Comparison of ENCODE assay signal across 22 mouse cellular contexts in the genomic region with DNA sequence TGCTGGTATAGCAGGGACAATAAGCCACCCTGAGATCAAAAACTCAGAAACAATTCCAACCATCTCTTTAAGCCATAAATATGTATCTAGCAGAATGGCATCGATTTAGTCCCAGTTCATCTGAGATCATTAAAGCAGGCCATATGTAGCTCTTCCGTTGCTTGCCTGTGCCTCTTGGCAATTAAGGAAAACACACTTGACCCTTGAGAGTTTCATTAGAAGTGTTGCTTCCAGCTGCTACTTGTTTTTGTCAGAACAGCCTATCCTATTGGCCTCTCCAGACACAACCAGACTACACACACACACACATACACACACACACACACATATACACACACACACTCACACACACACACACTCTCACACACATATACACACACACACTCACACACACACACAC.
DNase-seq lines count a peak whose midpoint lies in the region; ATAC-seq and TF ChIP-seq lines count a peak whose summit lies in the region.
"Had no signal": no experiment of that assay in that cellular context is flagged by ENCODE, and none has a peak within 500 bp of the region (broad histone marks: within the 10 kb centered on the region; RNA-seq: fewer than 3 reads in every experiment).

No protein-coding gene starts in this region.

- no peak overlapping the region for H3K27ac ChIP-seq in embryonic facial prominence, embryonic 14.5 days (replicated peaks; ENCODE audit: low read depth, low read length)
- no peak overlapping the region for H3K27ac ChIP-seq in embryonic facial prominence, embryonic 10.5 days (replicated peaks)
- no peak overlapping the region for H3K27ac ChIP-seq in kidney, postnatal 0 days
- H3K27ac ChIP-seq in lung, embryonic 16.5 days (ENCODE audit: low read length): no peak overlapping the region; the same call in 1 of the 2 replicates
- no peak overlapping the region for H3K27ac ChIP-seq in lung, postnatal 0 days (ENCODE audit: low read length)

- 0 out of 2 replicates have a peak, but pooled peaks have one; percentile 75 for ATAC-seq in embryonic facial prominence, embryonic 14.5 days (ENCODE audit: low read depth)
- ATAC-seq in kidney, postnatal 0 days (replicated peaks; ENCODE audit: low FRiP score, low read depth): no peak
- ATAC-seq in lung, embryonic 16.5 days (ENCODE audit: low read depth): peak; percentile 63
- ATAC-seq in lung, postnatal 0 days: peak; percentile 58
- ATAC-seq: activated CD4-positive, CD25-positive, alpha-beta regulatory T cell, adult 4 months; CD4-positive, CD25-positive, alpha-beta regulatory T cell, adult 4 months; Patski had no signal

- TF ChIP-seq EP300 in lung, postnatal 0 days (IDR thresholded peaks at IDR 0.05): no peak

- no peaks in the 10 kb centered on the region for H3K9me3 ChIP-seq in embryonic facial prominence, embryonic 14.5 days (ENCODE audit: control insufficient read depth, low read length)
- H3K9me3 ChIP-seq in embryonic facial prominence, embryonic 10.5 days: no peaks in the 10 kb centered on the region
- no peaks in the 10 kb centered on the region for H3K9me3 ChIP-seq in kidney, postnatal 0 days (replicated peaks; ENCODE audit: low read length)
- H3K9me3 ChIP-seq in lung, embryonic 16.5 days (ENCODE audit: control insufficient read depth, low read length): no peaks in the 10 kb centered on the region
- H3K9me3 ChIP-seq in lung, postnatal 0 days (ENCODE audit: low read length): no peaks in the 10 kb centered on the region
- H3K9me3 ChIP-seq: G1E had no signal

- no peak for TF ChIP-seq CTCF in kidney, postnatal 0 days (IDR thresholded peaks at IDR 0.05; ENCODE audit: low read depth)
- TF ChIP-seq CTCF in lung, postnatal 0 days (IDR thresholded peaks at IDR 0.05): no peak

- DNase-seq in embryonic facial prominence, embryonic 14.5 days (ENCODE audit: low spot score): no peak
- no peak for DNase-seq in embryonic facial prominence, embryonic 10.5 days (ENCODE audit: low spot score)
- DNase-seq in kidney, postnatal 0 days (ENCODE audit: low spot score): peak; percentile 28
- no peak for DNase-seq in kidney, postnatal 4 days
- no peak for DNase-seq in lung, postnatal 10 days
- DNase-seq in lung, postnatal 0 days (ENCODE audit: low spot score): peak; percentile 40
- no peak for DNase-seq in lung, postnatal 25 days (ENCODE audit: low spot score)
- DNase-seq: adrenal gland, adult 2 months; adrenal gland, adult 8-10 months; adrenal gland, postnatal 10 days; adrenal gland, postnatal 14 days; adrenal gland, postnatal 25 days; adrenal gland, postnatal 36 days; B cell, adult 2 months; cerebellum, adult 11 months; cerebellum, adult 11-12 months had no signal

- 48% methylated on average over 2 of the region's 2 CpGs for WGBS in embryonic facial prominence, embryonic 14.5 days
- 71% methylated on average over 2 of the region's 2 CpGs for WGBS in embryonic facial prominence, embryonic 10.5 days
- WGBS in kidney, postnatal 0 days: 49% methylated on average over 2 of the region's 2 CpGs
- 51% methylated on average over 2 of the region's 2 CpGs for WGBS in lung, embryonic 16.5 days
- WGBS in lung, postnatal 0 days: 50% methylated on average over 2 of the region's 2 CpGs

- H3K4me1 ChIP-seq in embryonic facial prominence, embryonic 14.5 days (ENCODE audit: control insufficient read depth, insufficient read depth, low read length): no peaks in the 10 kb centered on the region; the same call in 1 of the 2 replicates
- no peaks in the 10 kb centered on the region; the same call in 1 of the 2 replicates for H3K4me1 ChIP-seq in embryonic facial prominence, embryonic 10.5 days
- no peaks in the 10 kb centered on the region for H3K4me1 ChIP-seq in kidney, postnatal 0 days (replicated peaks; ENCODE audit: insufficient read depth, low read length)
- peaks cover 4% of the 10 kb centered on the region; the same call in 1 of the 2 replicates for H3K4me1 ChIP-seq in lung, embryonic 16.5 days (replicated peaks; ENCODE audit: control insufficient read depth, insufficient read depth, low read length)
- H3K4me1 ChIP-seq in lung, postnatal 0 days (ENCODE audit: insufficient read depth, low read depth, low read length): no peaks in the 10 kb centered on the region

- no peak overlapping the region for H3K9ac ChIP-seq in embryonic facial prominence, embryonic 14.5 days (ENCODE audit: low read depth, low read length)
- no peak overlapping the region for H3K9ac ChIP-seq in kidney, postnatal 0 days (ENCODE audit: low read depth, low read length)
- H3K9ac ChIP-seq in lung, embryonic 16.5 days (ENCODE audit: low read length): no peak overlapping the region
- no peak overlapping the region for H3K9ac ChIP-seq in lung, postnatal 0 days (replicated peaks; ENCODE audit: low read depth)

- H3K4me3 ChIP-seq in embryonic facial prominence, embryonic 14.5 days (ENCODE audit: low read depth, low read length): no peak overlapping the region
- no peak overlapping the region for H3K4me3 ChIP-seq in embryonic facial prominence, embryonic 10.5 days
- no peak overlapping the region for H3K4me3 ChIP-seq in kidney, postnatal 0 days (replicated peaks; ENCODE audit: low read depth, low read length)
- no peak overlapping the region for H3K4me3 ChIP-seq in lung, embryonic 16.5 days (ENCODE audit: low read length)
- H3K4me3 ChIP-seq in lung, postnatal 0 days (ENCODE audit: low read depth, low read length): no peak overlapping the region

- H3K4me2 ChIP-seq in embryonic facial prominence, embryonic 14.5 days (ENCODE audit: low read depth, low read length): no peak overlapping the region
- H3K4me2 ChIP-seq in kidney, postnatal 0 days (ENCODE audit: low read length): no peak overlapping the region
- no peak overlapping the region for H3K4me2 ChIP-seq in lung, embryonic 16.5 days (ENCODE audit: low read depth, low read length)
- no peak overlapping the region for H3K4me2 ChIP-seq in lung, postnatal 0 days (replicated peaks; ENCODE audit: low read depth, low read length)

- no peaks in the 10 kb centered on the region for H3K27me3 ChIP-seq in embryonic facial prominence, embryonic 14.5 days (replicated peaks; ENCODE audit: control insufficient read depth, insufficient read depth, low read length)
- no peaks in the 10 kb centered on the region for H3K27me3 ChIP-seq in embryonic facial prominence, embryonic 10.5 days (replicated peaks; ENCODE audit: low read depth, poor library complexity, severe bottlenecking)
- H3K27me3 ChIP-seq in kidney, postnatal 0 days (ENCODE audit: insufficient read depth, low read length): no peaks in the 10 kb centered on the region
- no peaks in the 10 kb centered on the region for H3K27me3 ChIP-seq in lung, embryonic 16.5 days (ENCODE audit: control insufficient read depth, insufficient read depth, low read depth, low read length)
- no peaks in the 10 kb centered on the region for H3K27me3 ChIP-seq in lung, postnatal 0 days (replicated peaks; ENCODE audit: insufficient read depth, low read length)
- H3K27me3 ChIP-seq: CH12.LX had no signal

- H3K36me3 ChIP-seq in embryonic facial prominence, embryonic 14.5 days (ENCODE audit: control insufficient read depth, insufficient read depth, low read length): no peaks in the 10 kb centered on the region
- H3K36me3 ChIP-seq in embryonic facial prominence, embryonic 10.5 days (replicated peaks): no peaks in the 10 kb centered on the region
- no peaks in the 10 kb centered on the region for H3K36me3 ChIP-seq in kidney, postnatal 0 days (ENCODE audit: insufficient read depth, low read length)
- H3K36me3 ChIP-seq in lung, embryonic 16.5 days (ENCODE audit: control insufficient read depth, insufficient read depth, low read length): no peaks in the 10 kb centered on the region
- H3K36me3 ChIP-seq in lung, postnatal 0 days (ENCODE audit: insufficient read depth, low read length): no peaks in the 10 kb centered on the region
- H3K36me3 ChIP-seq: G1E had no signal

Comparison
In these comparisons a context has a peak if more than half of its experiments do, and no peak if none do; other contexts are left out.
1. DNase-seq: peak in kidney, postnatal 0 days (single experiment) and lung, postnatal 0 days (single experiment); none in embryonic facial prominence, embryonic 14.5 days (single experiment), embryonic facial prominence, embryonic 10.5 days (single experiment), kidney, postnatal 4 days (0 of 2), lung, postnatal 10 days (single experiment) and lung, postnatal 25 days (single experiment).